Mouse (Mus musculus) heart, postnatal 4 days (tissue): Measurements from ENCODE around the gene Rbm20. TPM values are rescaled to one million over a fixed set of nuclear protein-coding genes. Genes with fewer than 3 reads are reported as not detected.

Experiments used
- DNase-seq: peaks from one replicate; pipeline ENCODE4 v3.0.0; 2021
- total RNA-seq, 2 experiments: library from RNA; stranded (reverse); gene quantifications; 2 replicates each; pipeline ENCODE4 v1.2.3; 2021

The Rbm20 gene
- total RNA-seq, 2 experiments from 2014 or later: 265 to 287 TPM

GRCm38 (mm10) chr19:53757432-53758109, 80.5 kb downstream of the Rbm20 start:
- DNase-seq: peak; percentile 54

GRCm38 (mm10) chr19:53758881-53759418, 81.8 kb downstream of the Rbm20 start:
- DNase-seq: no peak

- no peak for DNase-seq
Measured at GRCm38 (mm10) chr19:53760125-53761101, 83.3 kb downstream of the Rbm20 start.

- DNase-seq: no peak
Measured at GRCm38 (mm10) chr19:53762749-53763438, 85.8 kb downstream of the Rbm20 start.

GRCm38 (mm10) chr19:53764688-53765478, 87.8 kb downstream of the Rbm20 start:
- no peak for DNase-seq

- DNase-seq: peak; percentile 46
Measured at GRCm38 (mm10) chr19:53768478-53768877, 91.4 kb downstream of the Rbm20 start.

GRCm38 (mm10) chr19:53773937-53774640, 97.0 kb downstream of the Rbm20 start:
- peak; percentile 87 for DNase-seq

GRCm38 (mm10) chr19:53774641-53775350, 97.7 kb downstream of the Rbm20 start:
- no peak for DNase-seq

GRCm38 (mm10) chr19:53779402-53779801, 102.3 kb downstream of the Rbm20 start:
- no peak for DNase-seq

- no peak for DNase-seq
Measured at GRCm38 (mm10) chr19:53779818-53780217, 102.7 kb downstream of the Rbm20 start.

- DNase-seq: no peak
Measured at GRCm38 (mm10) chr19:53780752-53781602, 103.9 kb downstream of the Rbm20 start.

- DNase-seq: no peak
Measured at GRCm38 (mm10) chr19:53781826-53782225, 104.7 kb downstream of the Rbm20 start.

GRCm38 (mm10) chr19:53785352-53785751, 108.2 kb downstream of the Rbm20 start:
- no peak for DNase-seq

GRCm38 (mm10) chr19:53786239-53786638, 109.1 kb downstream of the Rbm20 start:
- DNase-seq: peak; percentile 72

GRCm38 (mm10) chr19:53786836-53787235, 109.7 kb downstream of the Rbm20 start:
- DNase-seq: no peak

GRCm38 (mm10) chr19:53788621-53789331, 111.7 kb downstream of the Rbm20 start:
- peak; percentile 58 for DNase-seq

GRCm38 (mm10) chr19:53789571-53789970, 112.5 kb downstream of the Rbm20 start:
- no peak for DNase-seq
